Mouse (Mus musculus): ENCODE measurements around the gene Cs.

- TF ChIP-seq CTCF (IDR thresholded peaks at IDR 0.05; ENCODE audit: low read depth) (peak; percentile 44), EP300 (optimal IDR thresholded peaks at IDR 0.05) (no peak)
Observed at GRCm38 (mm10) chr10:128374393-128374792, 36.9 kb downstream of the Cs start.
